Mouse (Mus musculus): ENCODE data around the gene Cyp4x1.
A peak's percentile ranks its signal among the peaks of the same experiment; 100 is the strongest.
"Not testable (repeated sequence)": the region's sequence is repeated elsewhere in the genome, so short reads cannot be mapped to it uniquely, and the experiment has no call there.

Cyp4x1 gene

DNA sequence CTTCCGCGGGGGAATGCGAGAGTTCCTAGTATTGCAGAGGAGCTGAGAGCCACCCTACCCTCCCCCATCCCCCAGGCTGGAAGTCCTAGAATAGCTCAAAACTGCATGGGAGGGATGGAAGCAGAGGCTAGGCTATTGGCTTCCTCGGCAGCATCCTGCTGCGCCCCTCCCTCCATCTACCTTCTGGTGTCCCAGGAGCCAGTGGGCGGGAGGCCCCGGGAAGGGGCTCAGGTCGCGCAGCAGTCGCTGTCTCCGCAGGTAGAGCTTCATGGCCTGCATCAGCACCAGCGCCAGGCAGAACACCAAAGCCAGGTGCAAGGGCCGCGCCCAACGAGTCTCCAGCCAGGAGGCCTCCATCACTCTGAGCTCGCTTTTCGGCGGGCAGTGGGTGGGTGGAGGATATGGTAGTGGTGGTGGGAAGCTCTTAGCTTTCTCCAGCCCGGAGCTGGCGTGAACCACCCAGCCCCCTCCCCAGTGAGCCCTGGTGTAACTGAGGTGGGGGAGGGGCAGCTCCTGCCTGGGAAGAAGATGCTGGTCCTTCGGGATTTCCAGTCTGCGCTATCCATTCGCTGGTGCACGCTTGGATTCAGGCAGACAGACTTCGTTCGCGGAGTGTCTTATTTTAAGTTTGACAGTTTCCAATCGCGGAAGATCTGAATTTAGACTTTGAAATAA lies at the start of gene Cyp4x1:
Gene Cyp4x1, minus strand, starts transcription at position 661 of the 675 bp plus-strand sequence.
- no peak for DNase-seq (ENCODE audit: low spot score)

DNA sequence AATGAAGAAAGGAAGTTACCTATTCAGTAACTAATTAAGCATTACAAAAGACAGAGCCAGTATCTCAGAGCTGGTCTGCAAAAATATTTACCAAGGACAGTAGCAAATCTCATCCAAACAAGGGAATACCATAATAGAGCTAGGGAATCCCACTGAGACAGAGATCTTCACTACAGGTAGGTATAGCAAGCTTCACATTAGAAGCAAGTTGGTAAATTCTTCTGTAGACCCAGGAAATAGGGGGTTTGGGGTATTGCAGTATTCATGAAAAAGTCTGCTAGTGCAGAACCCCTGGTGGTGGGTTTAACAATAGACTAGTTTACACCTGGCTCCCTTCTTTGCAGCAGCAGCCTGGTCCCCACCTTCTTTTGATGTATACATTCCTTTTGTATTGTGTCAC lies 42.1 kb upstream of the Cyp4x1 start:
- DNase-seq (ENCODE audit: low spot score) = not testable (repeated sequence)

DNA sequence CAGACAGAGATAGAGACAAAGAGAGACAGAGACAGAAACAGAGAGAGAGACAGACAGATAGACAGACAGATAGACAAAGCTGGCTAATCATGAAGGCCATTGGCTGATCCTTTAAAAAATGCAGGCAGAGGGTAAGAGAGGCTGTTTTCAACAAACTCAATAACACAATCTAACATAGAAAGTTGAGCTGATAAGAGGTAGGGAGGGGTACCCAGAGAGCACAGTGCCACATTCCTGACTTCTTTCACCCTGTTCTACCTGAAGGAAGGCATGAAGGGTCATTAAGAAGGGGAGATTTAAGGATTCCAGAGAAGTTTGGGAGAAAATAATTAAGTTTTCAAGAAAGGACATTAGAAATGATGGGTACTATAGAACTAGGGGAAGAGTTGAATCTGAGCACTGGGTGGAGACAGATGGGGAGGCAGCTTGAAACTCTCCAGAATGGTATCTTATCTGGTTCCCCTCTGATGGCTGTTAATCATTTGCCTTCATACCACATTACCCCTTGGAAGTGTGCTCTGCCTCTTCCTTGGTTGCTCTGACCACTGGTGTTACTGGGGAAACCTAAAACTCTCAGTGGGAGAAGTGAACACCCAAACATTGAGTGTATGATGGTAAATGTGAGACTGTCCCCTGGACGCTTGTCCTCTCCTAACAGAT lies 40.7 kb upstream of the Cyp4x1 start:
- DNase-seq (ENCODE audit: low spot score) = no peak

DNA sequence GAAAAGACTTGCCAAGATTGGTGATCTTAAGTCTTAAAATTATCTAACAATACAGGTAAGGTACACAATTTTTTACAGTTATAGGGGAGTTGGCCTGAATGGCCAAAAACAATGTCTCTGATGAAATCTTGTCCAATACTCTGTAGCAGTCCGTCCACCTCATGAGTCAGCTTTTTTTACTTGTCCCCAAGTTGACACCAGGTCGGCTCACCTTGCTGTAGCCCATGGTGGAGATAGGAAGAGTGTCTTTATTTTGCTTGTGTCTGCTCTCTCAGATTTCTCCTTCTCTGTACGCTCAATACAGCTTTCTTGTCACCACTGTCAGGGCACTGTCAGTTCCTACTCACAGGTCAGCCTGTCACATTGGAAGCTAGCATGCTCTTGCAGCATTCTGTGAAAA lies 24.9 kb upstream of the Cyp4x1 start:
- DNase-seq (ENCODE audit: low spot score) = not testable (repeated sequence)

DNA sequence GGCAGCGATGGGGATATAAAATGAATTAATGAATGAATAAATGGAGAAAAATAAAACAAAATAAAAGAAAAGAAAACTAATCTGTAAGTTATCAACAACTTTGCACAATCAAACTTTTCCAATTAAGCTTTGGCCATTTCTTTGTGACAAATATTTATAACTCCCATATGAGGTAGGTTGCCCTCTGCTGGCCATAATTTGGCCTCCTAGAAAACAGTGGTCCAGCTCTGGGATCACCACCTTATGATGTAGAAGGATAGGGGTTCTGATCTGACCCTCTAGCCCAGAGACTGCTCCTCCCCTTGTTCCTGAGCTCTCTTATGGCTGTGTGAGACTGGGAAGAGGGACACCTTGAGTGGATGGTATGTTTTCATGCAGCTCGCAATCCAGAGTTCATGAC lies 20.6 kb upstream of the Cyp4x1 start:
- DNase-seq (ENCODE audit: low spot score) = no peak

DNA sequence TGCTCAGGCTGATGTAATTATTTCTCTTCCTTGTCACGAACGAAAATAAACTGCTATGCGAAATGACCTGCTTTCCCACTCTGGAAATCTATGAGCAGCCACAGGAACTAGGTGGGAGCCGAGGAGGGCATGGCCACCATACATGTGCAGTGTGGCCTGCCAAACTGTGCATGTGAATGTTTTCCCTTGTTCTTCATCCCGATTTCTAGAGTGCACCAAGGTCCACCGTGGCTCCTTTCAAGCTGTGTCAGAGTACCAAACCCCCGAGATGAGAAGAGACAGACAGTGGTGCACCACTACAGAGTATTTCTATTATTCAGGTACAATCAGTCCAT lies 182 bp upstream of the Cyp4x1 start:
- DNase-seq (ENCODE audit: low spot score) = no peak

DNA sequence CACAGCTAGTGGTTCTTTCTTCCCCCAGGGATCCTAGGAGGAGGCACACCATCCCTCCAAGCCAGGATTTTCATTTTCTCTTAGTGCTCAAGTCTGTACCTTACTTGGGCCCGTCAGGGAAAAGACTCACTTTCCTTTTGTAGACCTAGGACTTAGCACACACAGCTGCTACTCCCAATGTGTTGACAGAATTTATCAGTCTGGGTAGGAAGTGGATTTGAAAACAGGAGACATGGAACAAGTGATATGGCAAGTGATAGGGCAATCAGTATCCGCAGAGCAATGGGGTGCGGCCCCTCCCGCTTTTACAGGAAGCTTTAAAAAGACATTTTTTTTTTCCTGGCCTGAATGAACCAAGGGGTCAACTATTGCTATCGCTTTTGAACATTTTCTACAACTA lies 996 bp downstream of the Cyp4x1 start:
- DNase-seq (ENCODE audit: low spot score) = no peak

DNA sequence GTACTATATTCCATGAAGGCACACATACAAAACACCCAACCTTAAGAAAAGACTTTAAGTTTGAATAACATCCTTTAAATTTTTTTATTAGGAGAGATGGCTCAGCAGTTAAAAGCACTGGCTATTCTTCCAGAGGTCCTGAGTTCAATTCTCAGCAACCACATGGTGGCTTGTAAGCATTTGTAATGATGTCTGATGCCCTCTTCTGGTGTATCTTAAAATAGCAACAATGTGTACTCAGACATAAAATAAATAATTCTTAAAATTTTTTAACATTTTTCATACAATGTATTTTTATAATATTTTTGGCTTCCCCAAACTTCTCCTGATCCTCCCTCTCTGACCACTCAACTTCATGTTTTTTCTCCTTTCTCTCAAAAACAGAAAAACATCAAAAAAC lies 9.4 kb downstream of the Cyp4x1 start:
- no peak for DNase-seq (ENCODE audit: low spot score)

DNA sequence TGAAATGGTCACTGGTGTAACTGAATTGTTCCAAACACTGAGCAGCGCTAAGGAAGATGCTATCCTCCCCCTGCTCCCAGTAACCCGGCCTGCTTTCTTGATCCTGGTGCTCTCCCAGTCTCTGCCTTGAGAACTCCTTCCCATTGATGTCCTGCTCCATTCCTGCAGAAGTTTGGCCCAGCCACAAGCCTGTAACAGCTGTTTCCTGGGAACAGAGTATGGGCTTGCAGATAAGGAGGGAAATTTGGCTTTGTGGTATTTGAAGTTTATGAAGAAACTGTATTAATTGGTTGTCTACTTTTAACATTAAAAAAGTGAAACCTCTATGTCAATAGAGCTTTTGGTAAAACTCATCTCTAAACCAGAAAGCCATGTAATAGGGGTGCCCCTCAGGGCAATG lies 10.6 kb downstream of the Cyp4x1 start:
- no peak for DNase-seq (ENCODE audit: low spot score)

DNA sequence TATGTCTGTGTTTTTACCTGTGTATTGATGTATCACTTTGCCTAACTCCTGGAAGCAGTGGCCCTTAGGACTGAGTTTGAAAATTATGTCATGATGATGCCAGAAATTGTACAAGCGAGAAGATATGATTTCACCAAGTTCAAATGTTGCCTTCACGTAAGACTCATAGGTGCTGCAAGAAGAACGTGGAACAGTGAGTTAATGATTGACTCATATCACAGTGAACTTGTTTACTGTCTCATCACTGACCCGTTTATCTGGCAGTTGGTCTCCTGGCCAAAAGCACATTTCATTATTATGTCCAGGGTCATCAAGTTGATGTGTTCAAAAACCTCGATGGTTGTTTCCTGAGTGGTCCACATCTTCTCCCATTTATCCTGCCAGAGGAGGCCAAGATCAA lies 12.5 kb downstream of the Cyp4x1 start:
- DNase-seq (ENCODE audit: low spot score) = no peak

DNA sequence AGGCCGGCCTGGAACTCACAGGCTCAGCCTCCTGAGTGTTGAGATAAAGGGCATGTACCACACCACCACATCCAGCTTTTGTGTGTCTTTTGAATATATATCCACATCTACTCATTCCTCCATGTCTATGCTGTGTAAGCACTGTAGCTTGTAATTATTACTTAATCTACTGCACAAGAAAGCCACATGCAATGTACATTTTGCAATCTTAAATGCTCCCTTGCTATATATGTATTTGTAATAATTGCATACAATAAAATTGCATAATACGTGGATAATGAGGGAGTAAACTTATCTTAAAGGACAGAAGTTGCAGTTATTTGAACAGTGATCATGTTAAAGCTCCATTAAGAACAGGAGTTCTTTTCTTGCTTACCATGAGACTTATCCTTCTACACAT lies 12.9 kb downstream of the Cyp4x1 start:
- DNase-seq (ENCODE audit: low spot score) = no peak

DNA sequence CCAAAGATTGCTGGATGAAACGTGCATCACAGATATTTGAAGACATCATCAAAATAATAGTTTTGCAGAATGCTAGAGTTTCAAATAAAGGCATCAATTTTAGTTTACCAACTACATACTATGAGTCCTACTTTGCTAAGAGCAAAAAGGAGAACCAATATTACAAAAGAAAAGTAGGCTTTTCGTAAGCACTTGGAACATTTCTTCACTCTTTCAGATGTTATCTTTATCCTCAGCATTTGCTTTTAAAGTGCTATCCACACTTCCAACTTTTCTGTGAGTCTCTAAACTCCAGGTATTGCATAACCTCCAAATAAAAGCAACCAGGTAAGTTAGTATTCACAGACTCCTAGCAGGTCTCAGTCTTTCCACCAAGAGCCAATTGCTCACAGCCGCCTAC lies 14.4 kb downstream of the Cyp4x1 start:
- DNase-seq (ENCODE audit: low spot score) = no peak

DNA sequence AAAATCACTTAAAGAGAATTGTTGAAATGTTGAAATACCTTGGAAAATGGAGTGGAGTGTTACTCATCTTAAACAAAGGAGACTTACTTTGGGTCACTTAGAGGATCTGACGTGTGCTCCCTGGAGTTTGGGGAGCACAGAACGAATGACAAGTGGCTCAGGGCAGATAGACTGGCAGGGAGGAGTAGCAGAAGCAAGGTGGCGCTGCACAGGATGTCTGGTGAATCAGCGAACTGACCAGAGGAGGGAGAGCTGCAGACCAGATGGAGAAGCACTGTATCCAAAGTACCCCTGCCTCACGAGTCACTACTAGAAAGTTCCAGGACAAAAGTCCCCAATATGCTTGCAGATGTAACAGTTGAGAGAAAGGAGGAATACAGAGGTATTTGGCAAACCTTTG lies 20.8 kb downstream of the Cyp4x1 start:
- DNase-seq (ENCODE audit: low spot score) = no peak

DNA sequence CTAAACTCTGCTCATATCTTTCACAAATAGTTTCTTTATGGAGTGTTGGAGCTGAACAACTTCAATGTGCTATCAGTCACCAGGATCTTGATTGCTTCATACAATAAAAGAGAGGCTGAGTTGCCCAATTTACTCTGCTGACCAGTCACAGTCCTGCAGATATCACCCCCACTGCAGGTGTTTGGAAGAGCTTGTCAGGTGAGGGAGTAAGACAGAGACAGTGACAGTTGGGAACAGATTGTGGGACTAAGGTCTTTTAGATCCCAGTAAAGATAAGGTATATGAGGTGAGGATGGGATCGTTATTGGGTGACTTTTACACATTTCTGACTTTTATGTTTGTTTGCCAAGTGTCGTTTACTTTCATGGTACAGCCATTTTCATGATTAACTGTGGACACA lies 22.9 kb downstream of the Cyp4x1 start:
- no peak for DNase-seq (ENCODE audit: low spot score)

DNA sequence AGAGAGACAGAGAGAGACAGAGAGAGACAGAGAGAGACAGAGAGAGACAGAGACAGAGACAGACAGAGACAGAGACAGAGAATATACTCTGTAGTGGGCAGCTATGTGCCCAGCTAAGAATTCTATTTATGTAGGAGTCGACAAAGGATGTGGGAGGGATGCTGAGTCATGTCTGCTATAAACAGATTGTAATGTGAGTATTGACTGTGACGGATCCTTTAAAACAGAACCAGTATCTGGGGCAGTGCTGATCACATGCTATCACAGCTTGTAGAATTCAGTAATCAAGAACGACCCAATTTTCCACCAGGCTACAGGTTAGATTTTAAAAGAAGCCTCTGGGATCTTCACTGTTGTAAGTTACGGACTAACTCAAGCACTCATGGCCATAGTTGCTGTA lies 30.6 kb downstream of the Cyp4x1 start:
- no peak for DNase-seq (ENCODE audit: low spot score)

DNA sequence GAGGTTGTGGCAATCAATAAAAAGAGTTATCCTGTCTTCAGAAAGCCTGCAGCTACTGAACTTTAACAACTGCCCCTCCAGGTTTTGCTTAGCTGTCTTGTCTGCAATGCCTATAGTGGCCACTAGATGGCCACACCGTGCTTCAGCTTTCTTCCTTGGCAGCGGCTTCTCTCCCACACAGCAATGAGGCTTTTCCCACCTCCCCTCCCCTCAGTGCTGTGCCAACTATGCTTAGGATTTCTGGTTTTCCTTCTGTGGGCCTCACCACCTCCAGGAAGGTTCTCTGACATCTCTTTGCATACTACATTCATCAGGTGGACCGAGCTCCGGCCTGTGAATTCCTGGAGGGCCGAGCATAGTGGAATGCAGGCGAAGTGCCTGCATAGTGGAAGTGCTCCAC lies 32.4 kb downstream of the Cyp4x1 start:
- DNase-seq (ENCODE audit: low spot score) = peak; percentile 67

DNA sequence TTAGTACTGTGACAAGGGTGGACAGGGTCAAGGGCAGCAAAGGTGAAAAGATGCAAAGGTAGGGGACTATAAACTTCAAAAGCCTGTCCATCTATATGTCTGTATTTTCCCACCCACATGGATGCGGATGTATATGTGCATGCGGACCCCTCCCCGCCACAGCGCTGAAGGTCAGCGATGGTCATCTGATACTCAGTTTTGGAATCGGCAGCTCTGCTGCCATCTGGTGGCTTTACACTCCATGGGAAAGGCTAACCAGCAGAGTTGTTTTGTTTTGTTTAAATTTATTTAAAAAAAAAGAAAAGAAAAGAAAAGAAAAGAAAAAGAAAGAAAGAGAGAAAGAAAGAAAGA lies 37.0 kb downstream of the Cyp4x1 start:
- peak; percentile 7 for DNase-seq (ENCODE audit: low spot score)

DNA sequence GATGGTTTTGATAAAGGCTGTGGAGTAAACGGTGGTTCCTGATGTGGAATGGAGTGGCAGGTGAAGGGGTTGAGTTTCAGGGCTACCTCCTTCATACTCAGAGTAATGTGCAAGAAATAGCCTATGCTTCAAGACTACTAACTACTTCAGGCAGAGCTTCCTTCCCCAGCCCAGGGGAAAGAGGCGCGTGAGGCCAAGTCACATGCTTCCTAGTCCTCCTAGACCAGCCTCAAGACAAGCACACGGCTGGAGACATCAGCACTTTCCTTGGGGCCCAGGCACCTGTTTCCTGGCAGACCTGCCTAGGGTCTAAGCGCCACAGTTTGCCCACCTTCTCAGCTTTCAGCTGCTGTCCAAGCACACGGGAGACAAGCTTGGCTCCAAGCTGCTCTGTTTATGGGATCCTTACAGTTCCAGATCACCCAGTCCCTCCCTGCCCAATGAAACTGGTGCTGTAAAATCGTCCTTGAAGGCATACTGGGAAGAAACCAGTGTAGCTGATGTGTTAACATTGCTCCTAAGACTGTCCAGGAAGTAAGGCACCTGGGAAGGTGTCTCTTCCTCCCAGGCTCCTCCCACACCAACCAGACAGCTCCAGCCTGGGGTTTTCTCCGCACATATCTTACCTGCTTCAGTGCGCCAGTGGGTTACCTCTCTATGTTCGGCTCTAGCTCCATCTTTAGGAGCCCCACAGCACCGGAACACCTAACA lies 37.5 kb downstream of the Cyp4x1 start:
- DNase-seq (ENCODE audit: low spot score) = no peak

DNA sequence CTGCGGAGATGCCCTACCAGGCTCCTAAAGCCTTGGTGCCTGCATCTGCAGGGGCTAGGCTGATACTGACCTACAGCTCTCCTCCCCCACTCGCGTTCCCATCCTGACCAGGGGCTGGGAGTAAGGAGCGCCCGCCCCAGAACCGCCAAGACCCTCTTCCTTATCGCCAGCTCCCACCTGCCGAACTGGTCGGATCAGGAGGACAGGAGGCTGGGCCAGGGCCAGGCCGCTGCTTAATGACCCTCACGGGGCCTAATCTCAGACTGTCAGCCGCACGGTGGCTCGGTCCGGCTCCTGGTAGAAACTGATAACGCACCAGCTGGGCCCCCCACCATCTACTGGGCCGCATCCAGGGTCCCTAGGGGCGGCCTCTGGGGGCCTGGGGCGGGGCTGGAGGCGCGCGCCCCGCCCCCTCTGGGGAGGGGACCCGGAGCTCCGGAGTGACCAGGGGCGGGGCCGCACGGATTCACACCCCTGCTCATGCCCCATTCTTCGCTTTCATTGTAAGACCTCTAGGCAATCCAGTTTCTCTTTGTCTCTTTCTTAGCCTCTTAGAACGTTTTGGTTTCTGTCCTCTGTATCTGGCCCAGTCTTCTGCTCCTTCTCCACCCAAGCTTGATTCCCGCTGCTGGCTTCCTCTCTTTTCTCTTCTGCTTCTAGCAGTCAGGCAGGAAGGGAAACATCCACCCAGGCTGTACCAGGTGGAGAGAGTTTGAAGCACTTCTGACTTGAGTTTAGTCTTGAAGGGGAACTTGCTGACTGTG lies 38.2 kb downstream of the Cyp4x1 start:
- DNase-seq (ENCODE audit: low spot score) = no peak

DNA sequence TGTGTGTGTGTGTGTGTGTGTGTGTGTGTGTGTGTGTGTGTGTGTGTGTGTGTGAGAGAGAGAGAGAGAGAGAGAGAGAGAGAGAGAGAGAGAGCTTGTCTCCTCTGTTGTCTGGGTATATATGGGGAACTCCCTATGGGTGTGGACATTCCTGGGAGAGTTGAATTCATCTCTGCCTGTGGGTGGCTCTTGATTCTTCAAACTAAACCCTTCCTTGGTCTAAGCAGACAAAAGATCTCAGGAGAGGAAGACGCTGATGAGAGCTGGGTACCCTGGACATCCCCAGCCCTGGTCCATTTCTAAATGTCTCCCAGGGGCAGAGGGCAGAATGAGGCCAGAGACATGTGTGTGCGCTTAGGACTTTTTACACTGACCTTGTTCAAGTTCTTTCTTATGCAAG lies 40.0 kb downstream of the Cyp4x1 start:
- no peak for DNase-seq (ENCODE audit: low spot score)

DNA sequence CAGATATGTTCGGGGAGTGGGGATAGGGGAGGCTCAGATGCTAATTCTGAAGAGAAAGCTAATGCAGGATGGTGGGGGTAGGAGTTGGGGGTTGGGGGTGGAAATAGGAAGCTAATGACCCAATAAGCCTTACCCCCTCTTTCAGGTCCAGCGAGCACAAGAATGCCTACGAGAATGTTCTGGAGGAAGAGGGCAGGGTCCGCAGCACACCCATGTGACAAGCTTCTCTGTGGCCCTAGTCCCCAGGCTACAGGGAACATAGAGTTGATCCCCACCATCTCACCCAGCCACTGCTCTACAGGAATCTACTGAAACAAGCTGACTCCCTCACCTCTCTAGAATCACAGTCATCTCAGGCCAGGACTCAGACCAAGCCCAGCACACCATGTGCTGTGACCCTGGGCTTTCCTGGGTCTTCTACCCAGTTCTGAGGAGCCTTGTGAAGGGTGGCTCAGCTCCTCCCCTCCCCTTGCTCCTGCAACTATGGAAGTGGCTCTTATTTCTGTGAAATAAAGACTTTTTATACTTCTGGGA lies 40.7 kb downstream of the Cyp4x1 start:
- DNase-seq (ENCODE audit: low spot score) = no peak

DNA sequence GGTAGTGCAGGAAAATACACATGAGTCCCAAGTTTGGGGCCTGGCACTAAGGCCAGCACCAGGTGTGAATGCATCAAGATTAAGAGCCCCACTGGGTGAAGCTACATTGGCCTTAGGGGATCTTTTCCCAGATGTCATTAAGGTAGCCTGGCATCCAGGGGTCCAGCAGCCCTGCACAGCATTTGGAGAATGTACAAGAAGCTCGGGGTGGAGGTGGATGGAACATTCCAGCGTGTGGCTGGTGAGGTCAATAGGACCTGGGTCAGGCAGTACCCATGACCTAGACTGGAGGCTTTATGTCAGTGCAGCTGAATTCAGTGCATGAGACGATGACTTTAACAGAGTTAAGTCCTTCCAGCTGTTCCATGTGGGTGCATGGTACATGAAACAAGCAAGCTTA lies 42.3 kb downstream of the Cyp4x1 start:
- DNase-seq (ENCODE audit: low spot score) = no peak

DNA sequence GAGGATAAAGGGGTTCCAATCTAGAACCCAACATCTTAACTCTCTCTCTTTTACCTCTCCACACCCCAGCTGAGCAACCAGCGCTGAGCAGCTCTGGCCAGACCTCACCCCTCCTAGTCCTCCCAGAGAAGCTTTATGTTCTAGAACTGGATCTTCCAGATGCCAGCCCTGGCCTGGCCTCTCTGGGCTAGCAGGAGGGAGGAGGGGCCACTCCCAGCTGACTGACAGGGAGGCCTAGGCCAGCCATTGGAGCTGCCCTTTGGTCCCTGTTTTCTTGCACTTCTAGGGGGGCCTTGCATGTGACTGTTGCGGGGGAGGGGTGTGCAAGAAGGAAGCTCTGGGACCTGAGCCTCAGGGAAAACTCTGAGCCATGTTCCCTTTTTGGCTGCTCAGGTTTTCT lies 43.5 kb downstream of the Cyp4x1 start:
- DNase-seq (ENCODE audit: low spot score) = no peak

All from adipocyte (in vitro differentiated cells).